Mouse (Mus musculus) cerebellum, postnatal 4 days (tissue): ENCODE measurements around the gene Mmp24.

Experiments used
- DNase-seq, 2 experiments: peaks; one replicate each; pipeline ENCODE4 v3.0.0; 2022; ENCODE audit warnings: low spot score in 2 of 2, mixed read lengths in 1 of 2

Gene Mmp24

DNA sequence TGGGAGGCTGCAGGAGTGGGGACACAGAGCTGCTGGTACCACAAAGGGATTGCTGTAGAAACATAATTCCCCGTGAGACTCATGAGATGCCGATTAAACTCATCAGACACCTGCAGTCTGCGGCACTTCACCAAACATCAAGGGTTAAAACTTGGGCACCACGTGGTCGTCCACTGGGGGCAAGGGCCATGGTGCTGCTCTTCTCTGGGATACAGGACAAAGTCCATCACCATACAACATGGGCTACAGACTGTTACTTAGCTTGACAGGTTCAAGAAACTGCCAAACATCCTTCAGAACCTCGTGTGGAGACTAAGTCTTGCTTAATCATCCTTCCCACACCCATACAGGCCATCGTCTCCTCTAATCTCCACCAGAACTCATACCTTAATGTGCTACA, 85.0 kb downstream of the Mmp24 start:
- DNase-seq, result no peak

DNA sequence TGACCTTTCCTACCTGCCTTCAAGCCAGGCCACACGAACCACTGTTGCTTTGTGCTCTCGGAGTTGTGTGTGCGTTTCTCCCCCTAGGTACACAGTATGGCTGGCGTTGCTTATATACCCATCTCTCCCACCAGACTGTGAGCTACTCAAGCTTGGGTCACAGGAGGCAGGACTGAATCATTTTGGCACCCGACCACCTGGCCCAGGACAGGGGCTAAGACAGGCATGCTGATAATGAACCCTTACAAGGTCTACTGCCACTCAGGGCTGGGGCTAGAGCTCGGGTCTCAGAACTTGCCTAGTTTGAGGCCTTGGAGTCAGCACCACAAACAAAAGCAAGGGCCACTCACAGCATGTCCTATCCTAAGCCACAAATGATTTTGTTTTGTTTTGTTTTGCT, 86.4 kb downstream of the Mmp24 start:
- no peak for DNase-seq

DNA sequence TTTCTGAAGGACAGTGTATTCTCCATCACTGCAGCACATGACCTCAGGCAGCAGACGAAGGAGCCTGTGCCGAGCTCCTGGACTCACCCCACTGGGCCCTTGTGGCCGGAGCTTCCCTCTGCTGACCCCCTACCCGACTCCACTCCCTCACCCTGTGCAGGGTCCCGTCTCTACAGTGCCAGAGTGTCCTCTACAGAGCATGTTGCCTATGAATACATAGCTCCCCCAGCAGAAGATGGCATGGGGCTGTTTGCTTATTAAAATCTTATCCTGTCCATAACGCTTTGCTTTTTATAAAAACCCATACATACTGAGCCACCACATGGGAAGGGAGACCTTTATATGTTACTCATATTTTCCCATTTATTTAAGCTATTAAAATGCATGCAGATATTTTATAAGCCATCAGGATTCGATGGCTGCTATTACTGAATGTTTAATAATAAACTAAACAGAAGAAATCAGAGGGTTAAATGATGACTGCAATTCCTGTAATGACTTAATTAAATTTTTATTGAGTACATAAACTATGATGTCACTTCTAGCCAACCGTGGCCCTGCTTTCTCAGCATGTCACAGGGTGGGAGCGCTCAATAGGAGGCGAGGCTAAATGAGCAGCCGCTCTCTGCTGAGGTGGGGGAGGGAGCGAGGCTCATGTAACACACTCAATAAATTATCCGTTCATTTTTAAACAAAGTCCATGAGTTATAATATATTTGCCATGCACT, 87.6 kb downstream of the Mmp24 start:
- DNase-seq, result peak in 1 of 2 experiments; percentile 18

DNA sequence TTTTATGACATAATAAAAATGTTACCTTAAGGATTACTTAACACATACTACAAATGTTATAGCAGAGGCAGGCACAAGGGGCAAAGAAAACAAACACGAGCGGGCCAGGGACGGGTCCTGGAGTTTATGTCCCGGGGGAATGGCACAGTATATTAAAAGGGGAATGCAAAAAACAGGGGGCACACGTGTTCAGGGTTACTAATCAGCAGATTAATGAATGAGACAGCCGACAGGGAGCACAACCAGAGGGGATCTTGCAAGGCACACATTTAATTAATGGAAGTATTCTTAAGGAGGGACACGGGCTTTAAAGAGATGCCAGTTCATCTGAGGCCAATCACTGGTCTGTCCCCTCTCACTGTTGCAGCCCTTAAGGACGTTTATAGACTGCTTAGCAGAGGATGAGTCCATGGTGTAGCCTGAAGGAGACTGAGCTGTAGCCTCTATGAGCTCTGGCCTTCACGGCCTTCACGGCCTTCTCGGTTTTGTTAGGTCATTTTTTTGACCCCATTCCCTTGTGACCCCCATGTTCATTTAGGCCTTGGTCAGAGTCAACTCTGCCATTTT, 88.2 kb downstream of the Mmp24 start:
- DNase-seq, result no peak
